Mouse (Mus musculus): ENCODE measurements around the gene Mybph. TPM values are rescaled to one million over a fixed set of nuclear protein-coding genes. Genes with fewer than 3 reads are reported as not detected.

Mybph gene
- polyA plus RNA-seq, 1 experiment from 2014 or later = 1.0 TPM

DNA sequence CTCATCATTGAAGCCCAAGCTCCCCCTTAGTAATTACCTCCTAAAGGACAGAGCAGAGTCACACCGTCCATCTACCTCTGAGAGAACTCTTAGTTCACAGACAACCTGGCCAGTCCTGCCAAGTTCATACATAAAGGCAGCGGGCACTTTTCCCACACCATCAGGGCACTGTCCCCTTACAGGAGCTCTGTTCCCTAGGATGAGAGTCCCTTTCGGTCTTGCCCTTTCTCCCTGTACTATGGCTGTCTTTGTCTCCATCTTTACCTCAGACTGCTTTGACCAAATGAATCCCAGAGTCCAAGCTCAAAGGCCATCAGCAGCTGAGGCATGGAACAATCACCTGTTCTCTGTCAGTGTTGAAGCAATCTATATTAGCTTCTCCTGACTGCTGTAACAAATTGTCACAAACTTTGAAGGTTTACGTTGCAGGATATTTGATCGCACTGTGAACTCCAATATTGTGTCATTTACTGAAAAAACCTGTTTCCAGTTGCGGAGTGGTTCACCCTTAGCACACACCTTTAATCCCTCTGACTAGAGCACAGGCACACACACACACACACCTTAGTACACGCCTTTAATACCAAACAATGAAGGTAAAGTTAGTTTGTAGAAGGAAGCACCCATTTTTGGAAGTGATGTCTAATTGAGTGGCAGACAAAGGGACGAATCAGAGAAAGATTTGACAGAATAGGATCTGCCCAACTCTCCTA lies 24.1 kb upstream of the Mybph start:
- 86% methylated on average over 8 of the region's 8 CpGs for WGBS (ENCODE audit: insufficient replicate concordance)
- H3K36me3 ChIP-seq (ENCODE audit: control insufficient read depth, insufficient read depth, low read length) = no peaks in the 10 kb centered on the region
- peaks cover 3% of the 10 kb centered on the region; the same call in 1 of the 2 replicates for H3K4me1 ChIP-seq (ENCODE audit: control insufficient read depth, insufficient read depth, low read length)
- no peaks in the 10 kb centered on the region for H3K27me3 ChIP-seq (ENCODE audit: control insufficient read depth, insufficient read depth, low read length)
- H3K9ac ChIP-seq (ENCODE audit: low read depth, low read length) = no peak overlapping the region
- H3K9me3 ChIP-seq (replicated peaks; ENCODE audit: control insufficient read depth, low read length) = no peaks in the 10 kb centered on the region
- no peak overlapping the region for H3K27ac ChIP-seq (ENCODE audit: low read depth, low read length)
- H3K4me3 ChIP-seq (ENCODE audit: low read depth, low read length) = no peak overlapping the region
- no peak for ATAC-seq (replicated peaks; ENCODE audit: insufficient number of reproducible peaks, low FRiP score, low TSS enrichment)
- no peak overlapping the region for H3K4me2 ChIP-seq

DNA sequence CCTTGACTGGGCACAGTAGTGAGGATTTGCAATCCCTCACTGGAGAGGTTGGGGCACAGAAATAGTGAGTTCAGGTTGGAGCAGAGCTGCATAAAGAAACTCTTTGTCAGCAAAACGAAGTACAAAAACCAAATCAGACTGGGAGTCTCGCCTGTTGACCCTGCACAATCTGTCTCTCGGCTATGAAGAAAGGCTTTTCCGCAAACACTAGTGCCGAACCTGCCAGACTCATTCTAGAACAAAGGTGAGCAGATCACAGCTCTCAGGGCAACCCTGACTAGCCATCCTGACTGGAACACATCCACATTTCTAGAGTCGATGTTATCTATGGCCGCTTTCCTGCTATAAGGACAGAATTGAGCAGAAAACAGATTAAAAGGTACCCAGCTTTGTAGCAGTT lies 20.2 kb upstream of the Mybph start:
- Histone ChIP-seq H3K27ac (ENCODE audit: low read depth, low read length) (no peak overlapping the region), H3K9ac (ENCODE audit: low read depth, low read length) (no peak overlapping the region), H3K4me1 (ENCODE audit: control insufficient read depth, insufficient read depth, low read length) (no peaks in the 10 kb centered on the region), H3K27me3 (ENCODE audit: control insufficient read depth, insufficient read depth, low read length) (no peaks in the 10 kb centered on the region), H3K4me3 (ENCODE audit: low read depth, low read length) (no peak overlapping the region), H3K36me3 (ENCODE audit: control insufficient read depth, insufficient read depth, low read length) (no peaks in the 10 kb centered on the region), H3K4me2 (no peak overlapping the region), H3K9me3 (replicated peaks; ENCODE audit: control insufficient read depth, low read length) (no peaks in the 10 kb centered on the region)
- no peak for ATAC-seq (replicated peaks; ENCODE audit: insufficient number of reproducible peaks, low FRiP score, low TSS enrichment)
- WGBS (ENCODE audit: insufficient replicate concordance) = 67% methylated on average over 7 of the region's 7 CpGs

DNA sequence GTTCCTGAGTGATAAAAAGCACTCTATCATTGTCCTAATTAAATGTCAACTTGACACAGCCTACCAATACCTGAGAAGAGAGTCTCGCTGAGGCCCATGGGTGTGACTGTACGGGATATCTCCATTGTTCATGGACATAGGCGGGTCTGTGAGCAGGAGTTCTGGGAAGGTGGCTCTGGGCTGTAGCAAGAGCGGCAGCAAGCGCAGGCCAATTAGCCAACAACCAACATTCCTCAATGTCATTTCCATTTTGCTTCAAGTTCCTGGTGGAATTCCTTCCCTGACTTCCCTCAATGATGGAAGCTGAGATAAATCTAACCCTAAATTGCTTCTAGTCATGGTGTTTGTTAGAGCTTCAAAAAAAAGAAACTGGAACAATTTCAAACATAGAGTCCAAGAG lies 15.3 kb upstream of the Mybph start:
- no peak overlapping the region for H3K4me2 ChIP-seq
- H3K27me3 ChIP-seq (ENCODE audit: control insufficient read depth, insufficient read depth, low read length) = no peaks in the 10 kb centered on the region
- no peak overlapping the region for H3K9ac ChIP-seq (ENCODE audit: low read depth, low read length)
- H3K9me3 ChIP-seq (replicated peaks; ENCODE audit: control insufficient read depth, low read length) = no peaks in the 10 kb centered on the region
- H3K36me3 ChIP-seq (ENCODE audit: control insufficient read depth, insufficient read depth, low read length) = no peaks in the 10 kb centered on the region
- no peak overlapping the region for H3K27ac ChIP-seq (ENCODE audit: low read depth, low read length)
- no peak overlapping the region for H3K4me3 ChIP-seq (ENCODE audit: low read depth, low read length)
- H3K4me1 ChIP-seq (ENCODE audit: control insufficient read depth, insufficient read depth, low read length) = peaks cover 4% of the 10 kb centered on the region; the same call in 1 of the 2 replicates
- WGBS (ENCODE audit: insufficient replicate concordance) = 81% methylated on average over 5 of the region's 5 CpGs
- ATAC-seq (replicated peaks; ENCODE audit: insufficient number of reproducible peaks, low FRiP score, low TSS enrichment) = no peak

DNA sequence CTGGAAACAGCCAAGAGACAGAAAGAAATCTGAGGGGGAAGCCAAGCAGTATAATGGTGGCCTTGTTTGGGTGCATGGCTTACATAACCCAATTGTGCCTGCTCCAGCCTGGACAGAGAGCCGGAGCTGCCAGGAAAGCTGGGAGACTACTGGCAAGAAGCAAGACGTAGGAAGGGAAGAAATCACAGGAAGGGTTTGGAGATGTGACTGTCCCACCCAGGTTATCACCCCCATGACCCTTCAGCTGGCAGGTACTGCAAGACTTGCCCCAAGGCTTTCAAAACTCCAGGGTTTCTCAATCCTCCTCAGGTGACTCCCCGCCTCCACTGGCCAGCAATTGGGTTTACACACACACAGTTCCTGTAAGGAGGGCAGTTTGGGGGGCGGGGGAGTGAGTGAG lies 11.2 kb upstream of the Mybph start, which contains the start of gene Chil1:
Gene Chil1, plus strand, starts transcription at position 152 of the 400 bp plus-strand sequence.
- Histone ChIP-seq H3K4me2 (no peak within 1 kb of the TSS), H3K9me3 (replicated peaks; ENCODE audit: control insufficient read depth, low read length) (no peaks in the 10 kb centered on the region), H3K4me1 (ENCODE audit: control insufficient read depth, insufficient read depth, low read length) (peaks cover 4% of the 10 kb centered on the region; the same call in 1 of the 2 replicates), H3K36me3 (ENCODE audit: control insufficient read depth, insufficient read depth, low read length) (no peaks in the 10 kb centered on the region), H3K4me3 (ENCODE audit: low read depth, low read length) (no peak within 1 kb of the TSS), H3K27me3 (ENCODE audit: control insufficient read depth, insufficient read depth, low read length) (no peaks in the 10 kb centered on the region), H3K27ac (ENCODE audit: low read depth, low read length) (no peak within 1 kb of the TSS), H3K9ac (ENCODE audit: low read depth, low read length) (no peak within 1 kb of the TSS)
- ATAC-seq (replicated peaks; ENCODE audit: insufficient number of reproducible peaks, low FRiP score, low TSS enrichment) = no peak
- WGBS (ENCODE audit: insufficient replicate concordance) = 64% methylated on average over 4 of the region's 4 CpGs

DNA sequence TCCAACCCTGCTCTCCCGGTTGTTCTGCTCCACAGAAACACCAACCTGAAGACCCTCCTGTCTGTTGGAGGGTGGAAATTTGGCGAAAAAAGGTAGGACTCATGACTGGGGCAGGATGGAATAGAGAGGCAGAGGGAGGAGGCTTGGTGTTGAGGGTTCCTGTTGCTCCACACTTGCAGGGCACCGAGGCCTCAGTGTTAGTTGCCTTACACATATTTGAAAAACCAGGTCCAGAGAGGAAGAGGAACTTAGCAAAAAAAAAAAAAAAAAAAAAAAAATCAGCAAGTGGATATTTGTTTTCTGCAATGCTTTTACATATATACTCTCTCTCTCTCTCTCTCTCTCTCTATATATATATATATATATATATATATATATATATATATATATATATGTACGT lies 9.2 kb upstream of the Mybph start:
- Histone ChIP-seq H3K36me3 (ENCODE audit: control insufficient read depth, insufficient read depth, low read length) (no peaks in the 10 kb centered on the region), H3K4me1 (ENCODE audit: control insufficient read depth, insufficient read depth, low read length) (peaks cover 7% of the 10 kb centered on the region), H3K9ac (ENCODE audit: low read depth, low read length) (no peak overlapping the region), H3K9me3 (replicated peaks; ENCODE audit: control insufficient read depth, low read length) (no peaks in the 10 kb centered on the region), H3K4me3 (ENCODE audit: low read depth, low read length) (no peak overlapping the region), H3K27ac (ENCODE audit: low read depth, low read length) (no peak overlapping the region), H3K4me2 (no peak overlapping the region), H3K27me3 (ENCODE audit: control insufficient read depth, insufficient read depth, low read length) (no peaks in the 10 kb centered on the region)
- WGBS (ENCODE audit: insufficient replicate concordance) = 79% methylated on average over 4 of the region's 4 CpGs
- ATAC-seq (replicated peaks; ENCODE audit: insufficient number of reproducible peaks, low FRiP score, low TSS enrichment) = no peak

DNA sequence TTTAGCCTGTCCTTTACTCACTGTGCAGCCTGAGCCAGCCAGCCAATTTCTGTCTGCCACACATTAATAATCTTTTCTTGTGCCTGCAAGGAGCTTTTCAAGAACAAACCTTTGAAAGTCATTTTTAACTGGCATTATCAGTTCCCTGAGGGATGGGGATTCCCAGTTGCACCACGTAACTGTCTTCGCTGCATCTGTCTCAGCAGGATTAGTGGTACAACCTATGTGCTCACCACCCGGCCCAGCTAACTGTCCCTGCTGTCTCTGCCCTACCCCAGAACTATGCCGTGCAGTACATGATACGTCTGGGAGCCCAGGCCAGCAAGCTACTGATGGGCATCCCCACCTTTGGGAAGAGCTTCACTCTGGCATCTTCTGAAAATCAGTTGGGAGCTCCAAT lies 5.0 kb upstream of the Mybph start:
- Histone ChIP-seq H3K4me3 (ENCODE audit: low read depth, low read length) (no peak overlapping the region), H3K27ac (ENCODE audit: low read depth, low read length) (no peak overlapping the region), H3K36me3 (ENCODE audit: control insufficient read depth, insufficient read depth, low read length) (no peaks in the 10 kb centered on the region), H3K9ac (ENCODE audit: low read depth, low read length) (no peak overlapping the region), H3K9me3 (replicated peaks; ENCODE audit: control insufficient read depth, low read length) (no peaks in the 10 kb centered on the region), H3K4me1 (ENCODE audit: control insufficient read depth, insufficient read depth, low read length) (peaks cover 9% of the 10 kb centered on the region), H3K27me3 (ENCODE audit: control insufficient read depth, insufficient read depth, low read length) (no peaks in the 10 kb centered on the region), H3K4me2 (no peak overlapping the region)
- 76% methylated on average over 5 of the region's 5 CpGs for WGBS (ENCODE audit: insufficient replicate concordance)
- no peak for ATAC-seq (replicated peaks; ENCODE audit: insufficient number of reproducible peaks, low FRiP score, low TSS enrichment)

DNA sequence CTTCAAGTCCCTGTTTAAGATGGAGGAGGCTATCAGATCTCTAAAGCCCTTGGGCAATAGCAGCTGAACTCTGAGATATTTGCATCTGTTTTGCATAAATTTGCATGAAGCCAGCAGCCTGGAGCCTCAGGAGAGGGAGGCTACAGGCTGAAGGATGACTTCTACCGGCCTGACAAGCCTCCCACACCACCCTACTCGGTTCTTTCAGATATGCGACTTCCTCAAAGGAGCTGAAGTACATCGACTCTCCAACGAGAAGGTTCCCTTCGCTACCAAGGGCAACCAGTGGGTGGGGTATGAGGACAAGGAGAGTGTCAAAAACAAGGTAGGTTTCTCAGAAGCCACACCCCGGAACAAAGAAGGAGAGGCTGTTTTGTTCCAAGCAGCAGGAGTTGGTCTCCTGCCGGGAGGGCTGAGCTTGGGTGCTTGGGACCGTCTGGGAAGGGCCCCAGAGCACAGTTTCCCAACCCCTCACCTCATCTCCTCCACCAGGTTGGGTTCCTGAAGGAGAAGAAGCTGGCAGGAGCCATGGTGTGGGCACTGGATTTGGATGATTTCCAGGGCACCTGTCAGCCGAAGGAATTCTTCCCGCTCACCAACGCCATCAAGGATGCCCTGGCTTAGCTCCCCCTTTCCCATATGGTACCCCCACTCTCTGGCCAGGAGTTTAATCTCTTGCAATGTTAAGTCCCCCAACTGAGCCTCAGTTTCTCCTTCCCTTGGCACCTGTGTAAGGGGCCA lies 4.1 kb upstream of the Mybph start:
- Histone ChIP-seq H3K4me2 (0 out of 2 replicates have a peak overlapping the region, but pooled peaks have one; percentile 7), H3K27ac (ENCODE audit: low read depth, low read length) (no peak overlapping the region), H3K9ac (ENCODE audit: low read depth, low read length) (no peak overlapping the region), H3K36me3 (ENCODE audit: control insufficient read depth, insufficient read depth, low read length) (no peaks in the 10 kb centered on the region), H3K27me3 (ENCODE audit: control insufficient read depth, insufficient read depth, low read length) (no peaks in the 10 kb centered on the region; the same call in 1 of the 2 replicates), H3K4me1 (ENCODE audit: control insufficient read depth, insufficient read depth, low read length) (peaks cover 19% of the 10 kb centered on the region), H3K4me3 (ENCODE audit: low read depth, low read length) (no peak overlapping the region), H3K9me3 (replicated peaks; ENCODE audit: control insufficient read depth, low read length) (no peaks in the 10 kb centered on the region)
- no peak for ATAC-seq (replicated peaks; ENCODE audit: insufficient number of reproducible peaks, low FRiP score, low TSS enrichment)
- WGBS (ENCODE audit: insufficient replicate concordance) = 23% methylated on average over 12 of the region's 12 CpGs

DNA sequence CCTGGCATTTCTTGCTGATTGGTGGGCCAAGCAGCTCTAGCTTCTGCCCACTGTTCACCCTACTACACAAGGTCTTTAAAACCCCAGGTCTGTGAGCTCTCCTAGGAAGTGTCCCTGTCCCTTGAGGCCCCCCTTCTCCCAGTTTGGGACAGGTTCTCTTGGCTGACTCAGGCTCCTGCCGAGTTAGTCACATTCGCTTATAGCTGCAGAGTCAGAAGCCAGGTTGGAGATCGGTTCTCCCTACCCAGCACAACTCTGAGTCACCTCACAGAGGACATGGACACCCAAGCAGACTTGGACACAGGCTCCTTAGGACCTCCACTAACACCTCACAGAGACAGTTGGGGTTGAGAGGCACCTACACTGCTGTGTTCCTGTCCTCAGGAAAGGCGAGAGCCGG lies 2.1 kb upstream of the Mybph start:
- ATAC-seq (replicated peaks; ENCODE audit: insufficient number of reproducible peaks, low FRiP score, low TSS enrichment) = no peak
- H3K27me3 ChIP-seq (ENCODE audit: control insufficient read depth, insufficient read depth, low read length) = no peaks in the 10 kb centered on the region; the same call in 1 of the 2 replicates
- H3K9ac ChIP-seq (ENCODE audit: low read depth, low read length) = no peak overlapping the region
- no peak overlapping the region for H3K27ac ChIP-seq (ENCODE audit: low read depth, low read length)
- peaks cover 39% of the 10 kb centered on the region for H3K4me1 ChIP-seq (ENCODE audit: control insufficient read depth, insufficient read depth, low read length)
- no peak overlapping the region for H3K4me2 ChIP-seq
- WGBS (ENCODE audit: insufficient replicate concordance) = 78% methylated on average over 5 of the region's 5 CpGs
- no peaks in the 10 kb centered on the region for H3K36me3 ChIP-seq (ENCODE audit: control insufficient read depth, insufficient read depth, low read length)
- H3K9me3 ChIP-seq (replicated peaks; ENCODE audit: control insufficient read depth, low read length) = no peaks in the 10 kb centered on the region
- H3K4me3 ChIP-seq (ENCODE audit: low read depth, low read length) = no peak overlapping the region

Measured in heart, embryonic 11.5 days (tissue).